Mouse (Mus musculus) stomach, postnatal 0 days (tissue): ENCODE measurements around the gene Auts2.

ENCODE experiments used
- CTCF ChIP-seq: IDR thresholded peaks from 2 replicates; pipeline ENCODE4 v1.5.1; 2016; ENCODE audit warnings: antibody characterized with exemption, low read depth, mild to moderate bottlenecking, moderate library complexity
- EP300 ChIP-seq: optimal IDR thresholded peaks from 2 replicates; pipeline ENCODE3; 2016; ENCODE audit warnings: antibody characterized with exemption

DNA sequence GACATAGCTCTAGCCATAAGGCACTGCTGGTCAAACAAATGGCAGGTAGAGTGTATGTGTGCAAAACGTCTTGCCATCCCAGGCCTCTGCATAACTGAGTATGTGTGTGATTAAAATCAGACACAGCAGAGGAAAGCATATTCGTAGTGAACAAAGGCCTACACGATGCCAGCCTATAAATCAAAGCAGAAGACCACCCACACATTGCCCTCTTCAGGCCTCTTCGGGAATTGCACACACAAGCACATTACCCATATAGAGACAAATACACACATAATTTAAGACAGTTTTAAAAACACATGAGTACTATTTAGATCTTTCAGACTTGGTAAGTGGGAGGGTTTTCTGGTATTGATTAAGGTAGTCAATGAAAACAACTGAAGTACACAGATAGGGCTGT lies 1044.3 kb downstream of the Auts2 start:
- no peak for TF ChIP-seq EP300
- TF ChIP-seq CTCF: peak; percentile 22; the same call in 1 of the 2 replicates
